Mouse (Mus musculus): ENCODE results near the gene Capn13. TPM values are rescaled to one million over a fixed set of nuclear protein-coding genes. Genes with fewer than 3 reads are reported as not detected.

Capn13 gene
- polyA plus RNA-seq, 1 experiment: not detected

DNA sequence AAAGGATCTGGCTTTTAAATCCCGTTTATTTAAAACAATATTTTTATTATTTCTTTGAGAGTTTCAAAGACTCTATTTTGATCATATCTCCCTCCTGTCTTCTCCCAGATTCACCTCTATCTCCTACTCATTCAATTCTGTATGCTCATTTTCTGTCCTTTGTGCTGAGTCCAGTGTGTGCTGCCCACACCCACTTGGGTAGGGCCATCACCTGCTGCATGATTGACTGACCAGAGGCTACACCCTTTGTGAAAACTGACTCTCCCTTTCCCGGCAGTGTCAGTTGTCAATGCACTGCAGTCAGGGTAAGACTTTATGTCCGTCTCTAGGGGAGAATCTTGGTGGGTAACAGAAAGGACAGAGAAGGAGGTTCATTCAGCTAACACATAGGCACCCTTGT, 14.7 kb downstream of the Capn13 start:
- Histone ChIP-seq H3K4me3 (no peak overlapping the region), H3K36me3 (ENCODE audit: control insufficient read depth, insufficient read depth) (no peaks in the 10 kb centered on the region), H3K79me2 (ENCODE audit: control insufficient read depth, insufficient read depth) (no peaks in the 10 kb centered on the region), H3K4me2 (ENCODE audit: low read depth) (no peak overlapping the region), H3K27me3 (ENCODE audit: control insufficient read depth, insufficient read depth, insufficient read length) (peaks cover 13% of the 10 kb centered on the region), H3ac (ENCODE audit: control insufficient read depth, insufficient read length) (no peak overlapping the region)
- TF ChIP-seq TCF3 (IDR thresholded peaks at IDR 0.05; ENCODE audit: insufficient read length, low read depth): no peak
- TF ChIP-seq POLR2AphosphoS2 (IDR thresholded peaks at IDR 0.05; ENCODE audit: insufficient read length, low read depth): no peak
- no peak for TF ChIP-seq REST (IDR thresholded peaks at IDR 0.05; ENCODE audit: insufficient read depth, insufficient read length)
- TF ChIP-seq POLR2A (IDR thresholded peaks at IDR 0.05; ENCODE audit: insufficient read length, low read depth): no peak
- no peak for TF ChIP-seq USF1 (IDR thresholded peaks at IDR 0.05; ENCODE audit: low read depth)
- peak in 1 of 3 experiments; percentile 69 for TF ChIP-seq MYOD1 (IDR thresholded peaks at IDR 0.05; ENCODE audit: control insufficient read depth in 1 of 3, insufficient read length in 2 of 3, low read depth in 2 of 3)
- TF ChIP-seq TCF12 (IDR thresholded peaks at IDR 0.05; ENCODE audit: insufficient read depth, poor library complexity, severe bottlenecking): no peak
- no peak for TF ChIP-seq CEBPB (IDR thresholded peaks at IDR 0.05; ENCODE audit: insufficient read depth, poor library complexity, severe bottlenecking)
- TF ChIP-seq MYOG (IDR thresholded peaks at IDR 0.05; ENCODE audit: control insufficient read depth in 1 of 3, insufficient read depth in 1 of 3, insufficient read length in 2 of 3, low read depth in 2 of 3): peak in 1 of 3 experiments; percentile 40
- TF ChIP-seq SRF (IDR thresholded peaks at IDR 0.05; ENCODE audit: control insufficient read depth, insufficient read length, low read depth): no peak
- no peak for TF ChIP-seq MAX (IDR thresholded peaks at IDR 0.05; ENCODE audit: low read depth)
- no peak for TF ChIP-seq E2F4 (IDR thresholded peaks at IDR 0.05; ENCODE audit: insufficient read depth)

DNA sequence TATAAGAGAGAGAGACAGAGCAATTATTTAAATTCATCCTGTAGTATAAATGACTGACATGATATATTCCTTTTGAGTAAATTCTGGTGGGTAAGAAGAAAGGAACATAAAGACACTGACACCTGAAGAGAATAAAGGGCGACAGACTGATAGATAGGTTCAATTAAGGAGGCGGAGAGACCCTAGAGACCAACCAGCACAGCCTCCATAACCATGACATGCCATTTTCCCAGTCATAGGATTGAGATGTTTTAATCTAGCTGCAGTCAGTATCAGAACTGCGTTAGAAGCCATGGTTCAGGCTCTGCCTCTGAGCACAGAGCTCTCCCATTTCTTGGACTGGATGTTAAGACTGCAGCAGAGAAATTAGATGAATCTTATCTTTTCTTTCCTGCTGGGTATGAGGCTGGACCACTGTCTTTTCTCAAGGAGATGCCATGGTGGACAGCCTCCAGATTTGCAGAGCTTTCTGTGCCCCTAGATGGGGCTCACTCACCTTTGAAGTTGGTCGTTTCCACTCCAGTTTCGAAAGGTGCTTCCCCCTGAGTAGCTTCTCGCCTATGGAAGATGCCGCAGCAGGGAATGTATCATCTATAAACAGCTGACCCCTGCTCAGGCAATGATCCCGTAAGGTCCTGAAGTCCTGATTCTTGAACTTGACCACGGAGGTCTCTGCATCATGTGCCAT, 18.2 kb downstream of the Capn13 start:
- no peaks in the 10 kb centered on the region for H3K36me3 ChIP-seq (ENCODE audit: control insufficient read depth, insufficient read depth)
- H3ac ChIP-seq (ENCODE audit: control insufficient read depth, insufficient read length): no peak overlapping the region
- H3K27me3 ChIP-seq (ENCODE audit: control insufficient read depth, insufficient read depth, insufficient read length): peaks cover 13% of the 10 kb centered on the region
- no peak overlapping the region for H3K4me3 ChIP-seq
- no peak for TF ChIP-seq SRF (IDR thresholded peaks at IDR 0.05; ENCODE audit: control insufficient read depth, insufficient read length, low read depth)
- H3K4me2 ChIP-seq (ENCODE audit: low read depth): no peak overlapping the region
- no peaks in the 10 kb centered on the region for H3K79me2 ChIP-seq (ENCODE audit: control insufficient read depth, insufficient read depth)

DNA sequence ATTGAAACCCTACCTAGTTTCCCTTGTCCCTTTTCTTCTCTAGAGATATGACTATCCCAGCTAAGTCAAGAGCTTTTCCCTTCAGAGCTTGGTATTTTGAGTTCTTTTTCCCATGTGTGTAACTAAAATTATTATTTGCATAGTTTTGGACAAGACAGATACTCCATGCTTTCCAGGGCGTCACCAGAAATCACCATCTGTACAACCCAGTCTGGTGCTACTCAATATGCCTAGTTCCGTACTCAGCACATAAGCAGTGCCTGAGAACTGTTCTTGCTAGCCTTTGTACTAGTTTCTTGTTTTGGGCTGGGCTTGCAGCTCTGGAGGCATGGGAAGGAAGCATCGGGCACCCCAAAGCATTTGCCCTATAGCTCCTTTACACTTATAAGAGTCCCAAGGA, 19.0 kb downstream of the Capn13 start:
- TF ChIP-seq POLR2AphosphoS2 (IDR thresholded peaks at IDR 0.05; ENCODE audit: insufficient read length, low read depth) (no peak), REST (IDR thresholded peaks at IDR 0.05; ENCODE audit: insufficient read depth, insufficient read length) (no peak), TCF12 (IDR thresholded peaks at IDR 0.05; ENCODE audit: insufficient read depth, poor library complexity, severe bottlenecking) (no peak), MAX (IDR thresholded peaks at IDR 0.05; ENCODE audit: low read depth) (no peak), E2F4 (IDR thresholded peaks at IDR 0.05; ENCODE audit: insufficient read depth) (no peak), MYOD1 (IDR thresholded peaks at IDR 0.05; ENCODE audit: control insufficient read depth in 1 of 3, insufficient read length in 2 of 3, low read depth in 2 of 3) (no peak), USF1 (IDR thresholded peaks at IDR 0.05; ENCODE audit: low read depth) (no peak), POLR2A (IDR thresholded peaks at IDR 0.05; ENCODE audit: insufficient read length, low read depth) (no peak), MYOG (IDR thresholded peaks at IDR 0.05; ENCODE audit: control insufficient read depth in 1 of 3, insufficient read depth in 1 of 3, insufficient read length in 2 of 3, low read depth in 2 of 3) (no peak), SRF (IDR thresholded peaks at IDR 0.05; ENCODE audit: control insufficient read depth, insufficient read length, low read depth) (no peak)
- Histone ChIP-seq H3ac (ENCODE audit: control insufficient read depth, insufficient read length) (no peak overlapping the region), H3K4me3 (no peak overlapping the region), H3K4me2 (ENCODE audit: low read depth) (no peak overlapping the region), H3K27me3 (ENCODE audit: control insufficient read depth, insufficient read depth, insufficient read length) (peaks cover 13% of the 10 kb centered on the region), H3K79me2 (ENCODE audit: control insufficient read depth, insufficient read depth) (no peaks in the 10 kb centered on the region), H3K36me3 (ENCODE audit: control insufficient read depth, insufficient read depth) (no peaks in the 10 kb centered on the region)

DNA sequence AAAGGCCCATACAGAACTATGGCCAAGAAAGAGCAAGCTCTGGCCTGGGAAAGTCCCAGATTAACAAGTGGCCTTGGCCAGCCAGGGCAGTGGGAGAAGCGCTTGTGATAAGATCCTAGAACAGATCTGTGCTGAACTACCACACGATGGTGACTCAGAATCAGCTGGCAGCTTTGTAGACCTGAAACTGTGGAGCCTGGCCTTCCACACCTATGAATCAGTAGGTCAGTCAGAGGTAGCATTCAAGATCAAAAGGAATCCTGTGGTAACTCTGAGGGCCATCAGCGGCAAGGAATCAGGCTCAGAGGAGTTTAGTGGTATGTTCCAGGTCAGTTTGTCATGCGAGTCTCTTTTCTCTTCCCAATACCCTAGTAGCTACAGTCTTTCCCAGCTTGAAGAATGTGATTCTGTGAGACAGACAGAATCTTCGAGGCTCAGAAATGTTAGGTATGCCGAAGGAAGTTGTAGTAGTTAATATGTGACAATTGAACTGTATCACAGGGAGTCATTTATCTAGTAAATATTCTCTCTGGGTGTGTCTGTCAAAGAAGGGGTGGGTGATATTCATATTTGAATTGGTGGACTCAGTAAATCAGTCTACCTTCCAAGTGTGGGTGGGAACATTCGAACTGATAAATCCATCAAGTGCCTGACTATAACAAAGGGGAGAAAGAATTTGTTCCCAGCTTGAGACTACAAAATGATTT, 22.7 kb downstream of the Capn13 start:
- H3K4me2 ChIP-seq (ENCODE audit: low read depth): no peak overlapping the region
- TF ChIP-seq POLR2A (IDR thresholded peaks at IDR 0.05; ENCODE audit: insufficient read length, low read depth): no peak
- no peak overlapping the region for H3K4me3 ChIP-seq
- H3K27me3 ChIP-seq (ENCODE audit: control insufficient read depth, insufficient read depth, insufficient read length): peaks cover 8% of the 10 kb centered on the region
- H3ac ChIP-seq (ENCODE audit: control insufficient read depth, insufficient read length): no peak overlapping the region
- H3K36me3 ChIP-seq (ENCODE audit: control insufficient read depth, insufficient read depth): no peaks in the 10 kb centered on the region
- no peaks in the 10 kb centered on the region for H3K79me2 ChIP-seq (ENCODE audit: control insufficient read depth, insufficient read depth)

DNA sequence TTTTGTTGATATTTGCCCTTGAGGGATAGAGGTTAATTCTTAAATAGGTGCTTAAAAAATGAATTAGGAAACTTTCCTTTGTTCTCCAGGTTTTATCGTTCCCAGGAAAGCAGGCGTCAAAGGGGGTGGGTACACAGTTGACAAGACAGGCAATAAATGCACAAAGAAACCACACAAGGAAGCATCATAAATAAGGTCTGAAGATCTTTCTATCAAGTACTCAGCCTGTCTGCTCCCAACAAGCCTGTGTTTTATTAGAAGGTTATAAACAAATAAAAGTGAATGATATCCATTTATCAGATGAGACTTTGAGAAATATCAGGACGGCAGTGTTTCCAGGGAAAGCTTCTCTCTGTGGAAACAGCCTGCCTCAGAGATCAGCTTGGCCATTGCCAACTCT, 33.3 kb downstream of the Capn13 start:
- no peak overlapping the region for H3ac ChIP-seq (ENCODE audit: control insufficient read depth, insufficient read length)
- H3K4me2 ChIP-seq (ENCODE audit: low read depth): no peak overlapping the region
- H3K79me2 ChIP-seq (ENCODE audit: control insufficient read depth, insufficient read depth): no peaks in the 10 kb centered on the region
- TF ChIP-seq MAX (IDR thresholded peaks at IDR 0.05; ENCODE audit: low read depth) (no peak), TCF12 (IDR thresholded peaks at IDR 0.05; ENCODE audit: insufficient read depth, poor library complexity, severe bottlenecking) (no peak), CEBPB (IDR thresholded peaks at IDR 0.05; ENCODE audit: insufficient read depth, poor library complexity, severe bottlenecking) (no peak), MYOG (IDR thresholded peaks at IDR 0.05; ENCODE audit: control insufficient read depth in 1 of 3, insufficient read depth in 1 of 3, insufficient read length in 2 of 3, low read depth in 2 of 3) (no peak), MYOD1 (IDR thresholded peaks at IDR 0.05; ENCODE audit: control insufficient read depth in 1 of 3, insufficient read length in 2 of 3, low read depth in 2 of 3) (no peak), SRF (IDR thresholded peaks at IDR 0.05; ENCODE audit: control insufficient read depth, insufficient read length, low read depth) (no peak), E2F4 (IDR thresholded peaks at IDR 0.05; ENCODE audit: insufficient read depth) (no peak), POLR2AphosphoS2 (IDR thresholded peaks at IDR 0.05; ENCODE audit: insufficient read length, low read depth) (no peak), POLR2A (IDR thresholded peaks at IDR 0.05; ENCODE audit: insufficient read length, low read depth) (no peak), TCF3 (IDR thresholded peaks at IDR 0.05; ENCODE audit: insufficient read length, low read depth) (no peak), REST (IDR thresholded peaks at IDR 0.05; ENCODE audit: insufficient read depth, insufficient read length) (no peak), USF1 (IDR thresholded peaks at IDR 0.05; ENCODE audit: low read depth) (no peak)
- no peak overlapping the region for H3K4me3 ChIP-seq
- no peaks in the 10 kb centered on the region for H3K36me3 ChIP-seq (ENCODE audit: control insufficient read depth, insufficient read depth)
- no peaks in the 10 kb centered on the region for H3K27me3 ChIP-seq (ENCODE audit: control insufficient read depth, insufficient read depth, insufficient read length)

All from myocyte (in vitro differentiated cells).